Mouse (Mus musculus) layer of hippocampus, adult 11-12 months (tissue): ENCODE measurements at regions not wholly inside any gene's neighbourhood (a gene's known extent, or its start where the extent isn't known, plus 50 kb on each side); places are given as distances from the start of the nearest gene placed in this dataset.

Source experiments
- DNase-seq: peaks from one replicate; pipeline ENCODE4 v3.0.0; 2022; ENCODE audit warnings: low spot score

GRCm38 (mm10) chr13:28400459-28400858 is 143.1 kb downstream of the Gm11361 start:
- no peak for DNase-seq
